Mouse (Mus musculus) embryonic facial prominence, embryonic 14.5 days (tissue): ENCODE data around the gene Tstd1. TPM values are rescaled to one million over a fixed set of nuclear protein-coding genes. Genes with fewer than 3 reads are reported as not detected.

Source experiments
- ATAC-seq: fragments of 200-750 bp; cut with Nextera tagmentation; 2 replicates; pipeline ENCODE4 v1.8.0; 2017; ENCODE audit warnings: low read depth, moderate number of reproducible peaks, moderate TSS enrichment
- DNase-seq: peaks from one replicate; pipeline ENCODE4 v3.0.0-alpha.2; 2015; ENCODE audit warnings: low spot score
- H3K27ac ChIP-seq: fragments of 300-500 bp; sonication (generic); replicated peaks from 2 replicates; pipeline ENCODE4 v1.5.1; 2014; ENCODE audit warnings: low read depth, mild to moderate bottlenecking, low read length, moderate library complexity
- H3K27me3 ChIP-seq: fragments of 300-500 bp; sonication (generic); replicated peaks from 2 replicates; pipeline ENCODE4 v1.6.1; 2014; ENCODE audit warnings: low read length; ENCODE audit not compliant: control insufficient read depth, insufficient read depth
- H3K36me3 ChIP-seq: fragments of 300-500 bp; sonication (generic); 2 replicates; pipeline ENCODE4 v1.6.1; 2014; ENCODE audit warnings: low read length, mixed read lengths; ENCODE audit not compliant: control insufficient read depth, insufficient read depth
- H3K4me1 ChIP-seq: fragments of 300-500 bp; sonication (generic); 2 replicates; pipeline ENCODE4 v1.6.1; 2014; ENCODE audit warnings: antibody characterized with exemption, low read length; ENCODE audit not compliant: control insufficient read depth, insufficient read depth
- H3K4me2 ChIP-seq: fragments of 300-500 bp; sonication (generic); 2 replicates; pipeline ENCODE4 v1.6.1; 2014; ENCODE audit warnings: low read depth, mild to moderate bottlenecking, low read length, moderate library complexity, mixed read lengths
- H3K4me3 ChIP-seq: fragments of 300-500 bp; sonication (generic); 2 replicates; pipeline ENCODE4 v1.5.1; 2014; ENCODE audit warnings: low read depth, mild to moderate bottlenecking, low read length
- H3K9ac ChIP-seq: fragments of 300-500 bp; sonication (generic); 2 replicates; pipeline ENCODE4 v1.6.1; 2014; ENCODE audit warnings: low read depth, mild to moderate bottlenecking, low read length, moderate library complexity, mixed read lengths
- H3K9me3 ChIP-seq: fragments of 300-500 bp; sonication (generic); 2 replicates; pipeline ENCODE4 v1.6.1; 2016; ENCODE audit warnings: low read length; ENCODE audit not compliant: control insufficient read depth
- WGBS: fragments of 180-500 bp; shearing (Covaris S2); extraction: QIAGEN DNeasy Blood & Tissue Kit; methylation state at CpG from one replicate; pipeline ENCODE4 v1.1.7; 2014; 5-methylcytosine and 5-hydroxymethylcytosine counted together
- polyA plus RNA-seq: library from polyadenylated mRNA; unstranded; fragments of >200 nt; fragmentation: Nextera tagmentation; extraction: Ambion mirVana; gene quantifications from 2 replicates; pipeline ENCODE4 v1.2.1, GENCODE M21; 2014

Gene Tstd1
- polyA plus RNA-seq, 1 experiment from 2014 or later: 2.0 TPM

- WGBS: under 1% methylated on average over 36 of the region's 36 CpGs
- Histone ChIP-seq H3K4me2 (peak within 1 kb of the TSS; percentile 63), H3K4me3 (peak within 1 kb of the TSS; percentile 89), H3K9ac (peak within 1 kb of the TSS; percentile 93), H3K9me3 (no peaks in the 10 kb centered on the region), H3K27me3 (no peaks in the 10 kb centered on the region), H3K27ac (peak within 1 kb of the TSS; percentile 93), H3K36me3 (peaks cover 12% of the 10 kb centered on the region), H3K4me1 (peaks cover 6% of the 10 kb centered on the region; the same call in 1 of the 2 replicates)
- peak; percentile 98 for ATAC-seq
- peak; percentile 98 for DNase-seq
Measured at GRCm38 (mm10) chr1:171410947-171411484, 7.7 kb upstream of the Tstd1 start, which contains the start of gene Usf1. TSS of gene Usf1 (plus strand) at chr1:171411313.

GRCm38 (mm10) chr1:171411492-171411941 lies 7.2 kb upstream of the Tstd1 start:
- H3K36me3 ChIP-seq: peaks cover 17% of the 10 kb centered on the region
- 0% methylated on average over 11 of the region's 39 CpGs for WGBS
- peaks cover 6% of the 10 kb centered on the region; the same call in 1 of the 2 replicates for H3K4me1 ChIP-seq
- peak overlapping the region; percentile 93 for H3K9ac ChIP-seq
- DNase-seq (peak; percentile 30), ATAC-seq (peak; percentile 70)
- peak overlapping the region; percentile 93 for H3K27ac ChIP-seq
- no peaks in the 10 kb centered on the region for H3K9me3 ChIP-seq
- H3K4me2 ChIP-seq: peak overlapping the region; percentile 63
- H3K27me3 ChIP-seq: no peaks in the 10 kb centered on the region
- peak overlapping the region; percentile 89 for H3K4me3 ChIP-seq

GRCm38 (mm10) chr1:171412001-171412441 lies 6.7 kb upstream of the Tstd1 start:
- Histone ChIP-seq H3K36me3 (peaks cover 22% of the 10 kb centered on the region), H3K4me2 (peak overlapping the region; percentile 63), H3K9me3 (no peaks in the 10 kb centered on the region), H3K27ac (peak overlapping the region; percentile 93), H3K4me1 (peaks cover 6% of the 10 kb centered on the region; the same call in 1 of the 2 replicates), H3K27me3 (no peaks in the 10 kb centered on the region), H3K4me3 (peak overlapping the region; percentile 89), H3K9ac (peak overlapping the region; percentile 93)
- WGBS: 2% methylated on average over 19 of the region's 20 CpGs
- ATAC-seq: no peak; the same call in 1 of the 2 replicates
- peak; percentile 82 for DNase-seq

- 49% methylated on average over 3 of the region's 3 CpGs for WGBS
- Histone ChIP-seq H3K27me3 (no peaks in the 10 kb centered on the region), H3K4me2 (peak overlapping the region; percentile 63), H3K9me3 (no peaks in the 10 kb centered on the region), H3K36me3 (peaks cover 26% of the 10 kb centered on the region), H3K4me1 (peaks cover 6% of the 10 kb centered on the region; the same call in 1 of the 2 replicates), H3K9ac (peak overlapping the region; percentile 93), H3K27ac (peak overlapping the region; percentile 93), H3K4me3 (peak overlapping the region; percentile 89)
- ATAC-seq (no peak), DNase-seq (peak; percentile 81)
Measured at GRCm38 (mm10) chr1:171412446-171412845, 6.2 kb upstream of the Tstd1 start.

GRCm38 (mm10) chr1:171413608-171414007 lies 5.1 kb upstream of the Tstd1 start:
- 80% methylated on average over 8 of the region's 8 CpGs for WGBS
- H3K9me3 ChIP-seq: no peaks in the 10 kb centered on the region
- H3K36me3 ChIP-seq: peaks cover 36% of the 10 kb centered on the region
- no peak overlapping the region for H3K4me2 ChIP-seq
- H3K27ac ChIP-seq: no peak overlapping the region
- peaks cover 6% of the 10 kb centered on the region; the same call in 1 of the 2 replicates for H3K4me1 ChIP-seq
- no peak overlapping the region for H3K4me3 ChIP-seq
- H3K27me3 ChIP-seq: no peaks in the 10 kb centered on the region
- H3K9ac ChIP-seq: no peak overlapping the region
- ATAC-seq (no peak), DNase-seq (no peak)

GRCm38 (mm10) chr1:171419291-171419882 lies 715 bp downstream of the Tstd1 start:
- H3K36me3 ChIP-seq: peaks cover 57% of the 10 kb centered on the region
- no peak overlapping the region for H3K4me2 ChIP-seq
- DNase-seq: peak; percentile 69
- peak; percentile 71 for ATAC-seq
- no peaks in the 10 kb centered on the region for H3K4me1 ChIP-seq
- H3K9me3 ChIP-seq: no peaks in the 10 kb centered on the region
- 53% methylated on average over 12 of the region's 12 CpGs for WGBS
- no peak overlapping the region for H3K9ac ChIP-seq
- no peak overlapping the region for H3K4me3 ChIP-seq
- no peaks in the 10 kb centered on the region for H3K27me3 ChIP-seq
- peak overlapping the region; percentile 58 for H3K27ac ChIP-seq

GRCm38 (mm10) chr1:171419905-171420304 lies 1.2 kb downstream of the Tstd1 start:
- no peak overlapping the region for H3K9ac ChIP-seq
- no peak overlapping the region for H3K4me2 ChIP-seq
- DNase-seq (no peak), ATAC-seq (no peak)
- WGBS: 78% methylated on average over 5 of the region's 5 CpGs
- no peak overlapping the region for H3K4me3 ChIP-seq
- H3K27ac ChIP-seq: peak overlapping the region; percentile 44; the same call in 1 of the 2 replicates
- peaks cover 57% of the 10 kb centered on the region for H3K36me3 ChIP-seq
- no peaks in the 10 kb centered on the region for H3K27me3 ChIP-seq
- no peaks in the 10 kb centered on the region for H3K4me1 ChIP-seq
- no peaks in the 10 kb centered on the region for H3K9me3 ChIP-seq

- Histone ChIP-seq H3K4me1 (no peaks in the 10 kb centered on the region), H3K36me3 (peaks cover 30% of the 10 kb centered on the region), H3K27me3 (no peaks in the 10 kb centered on the region), H3K4me2 (no peak overlapping the region), H3K9ac (no peak overlapping the region), H3K9me3 (no peaks in the 10 kb centered on the region), H3K27ac (no peak overlapping the region), H3K4me3 (no peak overlapping the region)
- ATAC-seq (no peak), DNase-seq (no peak)
- WGBS: 88% methylated on average over 8 of the region's 8 CpGs
Measured at GRCm38 (mm10) chr1:171422504-171423095, 3.9 kb downstream of the Tstd1 start.
